Mouse (Mus musculus): ENCODE results near the gene Mthfd1. TPM values are rescaled to one million over a fixed set of nuclear protein-coding genes. Genes with fewer than 3 reads are reported as not detected.

Gene Mthfd1
- polyA plus RNA-seq, 1 experiment from 2014 or later: 52.5 TPM

GRCm38 (mm10) chr12:76367096-76367995, 112.2 kb downstream of the Mthfd1 start:
- peak overlapping the region; percentile 93 for H3K4me3 ChIP-seq
- no peak for ATAC-seq (ENCODE audit: low FRiP score, low read depth)
- H3K9me3 ChIP-seq: no peaks in the 10 kb centered on the region
- peak overlapping the region; percentile 97 for H3K9ac ChIP-seq (replicated peaks)
- H3K36me3 ChIP-seq: no peaks in the 10 kb centered on the region
- WGBS: 28% methylated on average over 14 of the region's 14 CpGs
- peak overlapping the region; percentile 84 for H3K4me2 ChIP-seq (replicated peaks)
- no peaks in the 10 kb centered on the region for H3K27me3 ChIP-seq
- H3K4me1 ChIP-seq: peaks cover 34% of the 10 kb centered on the region
- no peak overlapping the region for H3K27ac ChIP-seq (replicated peaks)

- Histone ChIP-seq H3K36me3 (no peaks in the 10 kb centered on the region), H3K27me3 (no peaks in the 10 kb centered on the region), H3K9ac (replicated peaks) (peak overlapping the region; percentile 97), H3K4me3 (peak overlapping the region; percentile 93), H3K4me1 (peaks cover 40% of the 10 kb centered on the region), H3K4me2 (replicated peaks) (peak overlapping the region; percentile 84), H3K9me3 (no peaks in the 10 kb centered on the region), H3K27ac (replicated peaks) (peak overlapping the region; percentile 98)
- 7% methylated on average over 9 of the region's 9 CpGs for WGBS
- ATAC-seq (ENCODE audit: low FRiP score, low read depth): no peak
Measured at GRCm38 (mm10) chr12:76368201-76368789, 113.2 kb downstream of the Mthfd1 start.

GRCm38 (mm10) chr12:76368790-76369205, 113.7 kb downstream of the Mthfd1 start:
- Histone ChIP-seq H3K4me3 (peak overlapping the region; percentile 93), H3K9me3 (no peaks in the 10 kb centered on the region), H3K36me3 (no peaks in the 10 kb centered on the region), H3K4me2 (replicated peaks) (peak overlapping the region; percentile 84), H3K4me1 (peaks cover 40% of the 10 kb centered on the region), H3K27ac (replicated peaks) (peak overlapping the region; percentile 98), H3K27me3 (no peaks in the 10 kb centered on the region), H3K9ac (replicated peaks) (peak overlapping the region; percentile 97)
- peak; percentile 48 for ATAC-seq (ENCODE audit: low FRiP score, low read depth)
- WGBS: under 1% methylated on average over 26 of the region's 26 CpGs

Other genes with a start within 250 kb of the Mthfd1 start
- gene Esr2, start 78.0 kb upstream of the Mthfd1 start, polyA plus RNA-seq (2016; fragmentation: Nextera tagmentation; extraction: Ambion mirVana): 0.12 and 0.41 TPM in 2 replicates
- not detected in 2 replicates for gene Tex21, start 8.6 kb upstream of the Mthfd1 start, polyA plus RNA-seq (2016; fragmentation: Nextera tagmentation; extraction: Ambion mirVana)
- 6.2 and 6.4 TPM in 2 replicates for gene Akap5, start 69.6 kb downstream of the Mthfd1 start, polyA plus RNA-seq (2016; fragmentation: Nextera tagmentation; extraction: Ambion mirVana)
- 18.1 and 20.2 TPM in 2 replicates for gene Zbtb25, start 114.3 kb downstream of the Mthfd1 start, polyA plus RNA-seq (2016; fragmentation: Nextera tagmentation; extraction: Ambion mirVana)
- gene Zbtb1, start 115.0 kb downstream of the Mthfd1 start, polyA plus RNA-seq (2016; fragmentation: Nextera tagmentation; extraction: Ambion mirVana): 7.5 and 7.7 TPM in 2 replicates
- gene Hspa2, start 148.9 kb downstream of the Mthfd1 start, polyA plus RNA-seq (2016; fragmentation: Nextera tagmentation; extraction: Ambion mirVana): 5.8 and 6.5 TPM in 2 replicates
- gene Ppp1r36, start 162.2 kb downstream of the Mthfd1 start, polyA plus RNA-seq (2016; fragmentation: Nextera tagmentation; extraction: Ambion mirVana): 0.25 and 0.42 TPM in 2 replicates